Mouse (Mus musculus) adrenal gland, adult 8-10 months (tissue): Measurements from ENCODE around the gene Stk24. TPM values are rescaled to one million over a fixed set of nuclear protein-coding genes. Genes with fewer than 3 reads are reported as not detected.
A peak's percentile ranks its signal among the peaks of the same experiment; 100 is the strongest.
"Not testable (repeated sequence)": the region's sequence is repeated elsewhere in the genome, so short reads cannot be mapped to it uniquely, and the experiment has no call there.

Experiments used
- DNase-seq: peaks from one replicate; pipeline ENCODE4 v3.0.0; 2022
- total RNA-seq, 4 experiments: library from RNA; stranded (reverse); gene quantifications; 2 replicates each; pipeline ENCODE4 v1.2.4; 2022

Stk24 gene
- 100 to 1,000 TPM; 100 to 130 (median 118) TPM for total RNA-seq

DNA sequence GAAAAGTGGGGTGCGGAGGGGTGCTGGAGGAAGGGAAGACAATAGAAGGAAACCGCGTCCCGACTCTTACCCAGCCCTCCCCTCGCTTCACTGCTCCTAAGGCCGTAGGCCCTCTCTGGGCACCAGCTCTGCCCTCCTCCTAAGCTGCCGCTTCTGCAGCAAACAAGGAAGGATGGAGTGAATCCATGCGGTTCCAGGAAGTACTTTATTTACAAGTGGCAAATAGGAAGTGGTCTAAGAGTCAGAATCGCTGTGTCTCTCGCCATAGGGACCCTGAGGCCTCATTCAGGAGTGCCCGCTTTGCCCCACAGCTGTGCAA lies at the start of gene Stk24:
Gene Stk24, minus strand, starts transcription at position 185 of the 319 bp plus-strand sequence.
- DNase-seq = no peak

DNA sequence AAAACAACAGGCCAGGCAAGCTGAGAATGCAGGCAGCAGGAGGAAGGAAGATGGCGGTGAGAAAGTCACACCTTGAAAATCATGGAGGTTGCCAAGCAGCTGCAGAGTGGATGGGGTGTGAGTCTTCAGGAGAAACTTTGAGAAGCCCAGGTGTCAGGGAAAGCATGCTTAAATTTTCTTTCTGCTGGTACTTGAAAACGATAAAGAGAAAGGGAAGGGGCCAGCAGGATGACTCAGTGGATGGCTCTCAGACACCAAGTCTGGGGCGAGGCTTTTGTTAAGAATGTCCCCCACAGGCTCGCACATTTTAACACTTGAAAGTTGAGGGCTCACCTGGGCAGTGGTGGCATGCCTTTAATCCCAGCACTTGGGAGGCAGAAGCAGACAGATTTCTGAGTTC lies 48.3 kb upstream of the Stk24 start:
- no peak for DNase-seq

- DNase-seq = no peak
These were observed 46.9 kb upstream of the Stk24 start for GRCm38 (mm10) chr14:121426743-121427142.

DNA sequence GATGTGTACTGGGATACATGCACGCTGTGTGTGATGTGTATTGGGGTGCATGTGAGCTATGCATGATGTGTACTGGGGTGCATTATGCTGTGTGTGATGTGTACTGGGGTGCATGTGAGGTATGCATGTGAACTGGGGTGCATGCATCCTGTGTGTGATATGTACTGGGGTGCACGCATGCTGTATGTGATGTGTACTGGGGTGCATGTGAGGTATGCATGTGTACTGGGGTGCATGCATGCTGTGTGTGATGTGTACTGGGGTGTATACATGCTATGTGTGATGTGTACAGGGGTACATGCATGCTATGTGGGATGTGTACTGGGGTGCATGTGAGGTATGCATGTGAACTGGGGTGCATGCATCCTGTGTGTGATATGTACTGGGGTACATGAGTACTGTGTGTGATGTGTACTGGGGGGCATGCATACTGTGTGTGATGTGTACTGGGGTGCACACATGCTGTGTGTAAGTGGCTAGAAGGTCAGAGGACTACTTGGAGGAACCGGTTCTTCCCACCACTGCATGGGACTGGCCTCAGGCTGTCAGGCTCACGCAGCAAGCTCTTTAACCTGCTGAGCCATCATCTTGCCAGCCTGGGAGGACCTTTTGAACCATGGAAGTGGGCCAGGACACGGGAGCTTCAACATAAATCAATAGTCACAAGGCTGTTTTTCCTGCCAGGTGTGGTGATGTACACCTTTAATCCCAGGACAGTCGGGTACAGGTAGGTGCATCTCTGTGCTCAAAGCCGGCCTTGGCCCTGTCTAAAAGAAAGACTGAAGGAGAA lies 45.4 kb upstream of the Stk24 start:
- no peak for DNase-seq

GRCm38 (mm10) chr14:121423341-121423751 lies 43.5 kb upstream of the Stk24 start:
- DNase-seq = no peak

DNA sequence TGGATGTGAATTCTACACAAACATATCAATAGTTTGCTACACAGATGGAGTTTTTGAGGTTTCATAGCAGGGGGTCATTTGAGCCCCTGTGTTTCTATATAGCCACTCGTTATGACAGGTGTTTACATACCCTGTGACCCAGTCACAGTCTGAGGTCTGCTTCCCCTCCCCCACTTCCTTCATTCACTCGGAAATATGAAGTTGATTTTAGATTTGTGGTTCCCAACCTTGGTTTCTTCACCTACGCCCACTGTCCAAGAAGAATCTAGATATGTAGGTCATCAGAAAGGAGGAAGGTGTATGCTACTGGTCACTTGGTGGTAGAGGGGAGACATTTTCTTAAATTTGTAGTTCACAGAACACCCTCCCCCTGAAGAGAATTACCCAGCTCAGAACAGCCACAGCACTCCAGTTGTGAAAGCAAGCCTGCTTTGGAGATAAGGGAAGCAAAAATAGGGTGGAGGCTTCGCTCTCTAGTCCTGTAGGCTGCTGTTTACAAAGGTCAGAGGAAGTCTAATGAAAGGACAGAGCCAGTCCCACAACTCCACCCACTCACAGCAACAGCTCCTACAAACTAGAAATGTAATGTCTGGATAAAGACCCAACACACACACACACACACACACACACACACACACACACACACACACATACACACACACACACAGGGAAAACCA lies 43.0 kb upstream of the Stk24 start:
- DNase-seq = no peak

DNA sequence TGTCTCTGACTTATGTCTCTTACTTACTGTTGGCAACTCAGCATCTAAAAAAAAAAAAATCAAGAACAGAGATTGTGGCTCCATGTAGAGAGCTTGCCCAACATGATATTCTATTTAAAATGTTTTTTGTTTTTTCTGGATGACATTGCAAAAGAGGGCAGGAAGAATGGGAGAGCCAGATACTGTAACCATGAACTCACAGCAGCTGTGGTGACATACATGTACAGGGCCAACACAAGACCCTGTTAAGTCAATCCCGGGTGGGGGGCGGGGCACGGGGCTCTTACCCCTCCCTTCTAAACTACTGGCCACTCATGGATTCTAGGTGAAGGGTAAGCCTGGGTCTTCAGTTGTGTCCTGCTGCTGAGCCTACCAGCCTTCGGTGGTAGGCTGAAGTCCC lies 42.2 kb upstream of the Stk24 start:
- DNase-seq = no peak

- peak; percentile 68 for DNase-seq
These were observed 37.8 kb upstream of the Stk24 start for GRCm38 (mm10) chr14:121417594-121417993.

GRCm38 (mm10) chr14:121416626-121417319 lies 37.0 kb upstream of the Stk24 start:
- no peak for DNase-seq

DNA sequence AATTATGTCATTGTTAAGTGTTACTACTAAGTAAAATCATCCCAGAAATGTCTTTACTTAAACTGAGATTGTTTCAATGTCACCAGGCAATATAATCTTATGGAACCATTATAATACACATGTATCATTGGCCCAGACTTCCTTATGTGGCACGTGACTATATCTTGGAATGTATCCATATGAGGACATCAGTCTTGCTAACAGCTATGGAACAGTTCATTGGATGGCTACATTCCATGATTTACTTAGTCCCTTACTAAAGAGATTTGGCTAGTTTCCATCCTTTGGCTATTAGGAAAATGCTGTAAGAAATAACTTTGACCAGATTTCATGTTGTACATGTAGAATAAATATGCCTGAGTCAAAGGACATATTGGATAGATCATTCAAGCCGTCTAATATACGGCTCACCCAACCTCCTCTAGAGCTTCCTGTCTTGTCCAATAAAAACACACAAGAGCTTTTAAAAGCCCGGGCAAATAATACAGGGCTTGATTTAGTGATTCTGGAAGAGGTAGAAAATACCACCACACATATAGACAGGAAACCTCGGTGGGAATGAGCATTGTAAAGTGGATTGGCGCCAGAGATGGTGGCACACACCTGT lies 34.9 kb upstream of the Stk24 start:
- no peak for DNase-seq

GRCm38 (mm10) chr14:121413726-121414125 lies 33.9 kb upstream of the Stk24 start:
- DNase-seq = not testable (repeated sequence)

DNA sequence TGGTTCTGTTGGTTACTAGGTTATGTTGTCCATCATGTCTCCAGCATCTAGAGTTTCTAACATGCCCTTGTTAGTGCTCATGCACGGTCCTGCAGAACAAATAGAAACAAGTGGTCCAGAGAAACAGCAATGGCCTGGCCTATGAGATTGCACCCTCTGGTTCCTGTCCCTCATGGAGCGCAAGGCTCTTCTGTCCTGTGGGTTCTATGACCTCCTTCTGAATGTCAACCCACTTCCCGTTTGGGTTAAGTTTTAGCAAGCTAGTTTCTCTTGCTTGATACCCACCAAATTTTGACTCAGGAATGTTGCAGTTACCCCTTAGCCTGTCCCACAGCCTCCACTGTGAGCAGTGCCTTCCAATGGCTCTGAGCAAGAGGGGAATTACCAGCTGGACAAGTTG lies 29.1 kb upstream of the Stk24 start:
- no peak for DNase-seq

DNA sequence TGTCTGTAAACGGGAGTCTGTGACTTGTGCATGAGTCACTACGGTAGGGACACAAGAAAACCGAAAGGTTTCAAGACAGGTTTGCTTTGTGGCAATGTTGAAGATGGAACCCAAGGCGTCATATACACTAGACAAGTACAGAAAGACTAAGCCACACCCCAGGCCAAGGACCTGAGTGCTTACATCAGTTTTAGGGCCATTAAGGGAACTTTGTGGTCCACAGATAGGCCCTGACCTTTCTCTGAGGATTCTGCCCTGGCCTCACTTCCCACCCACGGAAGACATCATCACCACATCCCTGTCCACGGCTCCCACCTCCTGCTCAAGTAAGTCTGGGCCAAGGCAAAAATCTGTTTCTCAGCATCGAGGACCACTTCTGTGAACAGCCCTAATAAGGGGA lies 27.1 kb upstream of the Stk24 start:
- DNase-seq = no peak

DNA sequence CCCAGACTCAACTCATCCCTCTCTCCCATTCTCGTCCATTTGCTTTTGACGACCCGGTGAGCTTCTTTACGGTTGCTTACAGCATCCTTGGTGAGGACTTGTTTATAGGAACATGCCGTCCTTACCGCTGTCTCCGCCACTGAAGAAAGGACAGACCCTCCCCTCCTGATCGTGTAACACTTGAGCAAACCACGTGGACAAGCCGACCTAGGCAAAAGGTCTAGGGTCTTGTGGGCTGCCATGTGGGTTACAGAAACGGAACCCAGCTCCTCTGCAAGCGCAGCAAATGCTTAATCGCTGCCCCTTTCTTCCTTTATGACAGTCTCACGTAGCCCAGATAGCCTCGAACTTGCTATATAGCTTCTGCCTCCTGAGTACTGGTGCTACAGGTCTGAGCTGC lies 25.7 kb upstream of the Stk24 start:
- no peak for DNase-seq

- DNase-seq = no peak
These were observed 25.3 kb upstream of the Stk24 start for GRCm38 (mm10) chr14:121405120-121405519.

- DNase-seq = no peak
These were observed 19.9 kb upstream of the Stk24 start for GRCm38 (mm10) chr14:121399676-121400075.

GRCm38 (mm10) chr14:121397471-121397870 lies 17.7 kb upstream of the Stk24 start:
- no peak for DNase-seq

DNA sequence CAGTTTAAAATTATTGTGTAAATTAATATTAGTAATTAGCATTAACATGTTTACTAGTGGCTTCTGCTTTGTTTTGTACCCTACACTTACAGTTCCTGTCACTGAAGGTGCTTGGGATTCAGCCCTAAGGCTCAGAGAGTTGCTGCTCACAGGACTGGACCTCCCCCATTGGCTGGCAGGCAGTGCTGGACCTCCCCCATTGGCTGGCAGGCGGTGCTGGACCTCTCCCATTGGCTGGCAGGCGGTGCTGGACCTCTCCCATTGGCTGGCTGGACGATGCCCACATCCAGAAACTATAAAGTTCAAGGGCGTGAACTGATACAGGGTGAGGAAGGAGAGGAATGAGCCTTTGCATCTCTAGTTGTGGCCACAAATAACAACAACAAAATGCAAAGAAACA lies 15.3 kb upstream of the Stk24 start:
- DNase-seq = no peak

- DNase-seq = peak; percentile 77
These were observed 12.1 kb upstream of the Stk24 start for GRCm38 (mm10) chr14:121391927-121392326.

DNA sequence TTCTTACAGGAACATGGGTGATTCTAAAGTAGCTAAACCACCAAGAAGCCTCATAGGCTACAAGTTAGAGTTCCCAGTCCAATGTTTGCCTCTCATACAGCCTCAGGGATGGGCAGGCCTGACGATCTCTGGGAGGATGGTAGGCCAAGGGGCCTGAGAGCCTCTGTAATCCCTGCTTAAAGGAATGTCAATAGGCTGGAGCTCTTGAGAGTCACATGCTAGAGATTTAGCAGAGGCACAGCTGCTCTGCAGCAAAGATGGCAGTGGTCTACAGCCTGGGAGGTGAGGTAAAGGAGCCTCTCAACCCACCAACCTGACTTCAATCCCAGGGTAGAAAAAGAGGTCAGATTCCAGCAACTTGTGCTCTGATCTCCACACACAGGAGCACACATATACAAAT lies 7.9 kb upstream of the Stk24 start:
- no peak for DNase-seq

DNA sequence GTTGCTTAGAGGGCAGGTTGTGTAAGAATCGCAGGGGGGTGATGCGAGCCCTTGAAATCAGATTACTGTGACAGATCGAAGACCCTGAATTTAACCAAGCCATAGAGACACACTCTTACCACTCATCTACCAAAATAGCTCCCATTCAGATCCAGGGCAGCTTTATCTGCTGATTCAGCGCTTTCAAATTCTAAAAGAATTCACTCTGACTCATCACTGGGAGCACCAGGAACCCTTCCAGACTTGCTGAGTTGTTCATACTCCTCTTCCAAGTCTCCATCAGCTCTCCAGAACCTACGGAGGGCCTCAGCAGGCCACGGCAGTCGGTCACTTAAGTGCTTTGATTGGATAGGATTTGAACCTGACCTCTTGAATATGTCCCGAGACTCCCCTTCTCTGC lies 5.6 kb upstream of the Stk24 start:
- DNase-seq = no peak

- no peak for DNase-seq
These were observed 4.0 kb upstream of the Stk24 start for GRCm38 (mm10) chr14:121383801-121384200.

- DNase-seq = peak; percentile 67
These were observed 540 bp downstream of the Stk24 start for GRCm38 (mm10) chr14:121379116-121379826.
